Mouse (Mus musculus) stomach, postnatal 0 days (tissue): ENCODE measurements around the gene Cep170b. TPM values are rescaled to one million over a fixed set of nuclear protein-coding genes. Genes with fewer than 3 reads are reported as not detected.

Source experiments
- ATAC-seq: fragments of 200-750 bp; cut with Nextera tagmentation; 2 replicates; pipeline ENCODE4 v1.8.0; 2017; ENCODE audit not compliant: low FRiP score, low TSS enrichment
- DNase-seq: peaks from one replicate; pipeline ENCODE4 v3.0.0-alpha.2; 2016; ENCODE audit warnings: low spot score
- H3K27ac ChIP-seq: fragments of 300-500 bp; sonication (generic); replicated peaks from 2 replicates; pipeline ENCODE4 v1.5.1; 2014; ENCODE audit warnings: mild to moderate bottlenecking, control low read depth
- H3K27me3 ChIP-seq: fragments of 300-500 bp; sonication (generic); 2 replicates; pipeline ENCODE4 v1.6.1; 2014; ENCODE audit warnings: low read length; ENCODE audit not compliant: control insufficient read depth, insufficient read depth
- H3K36me3 ChIP-seq: fragments of 300-500 bp; sonication (generic); 2 replicates; pipeline ENCODE4 v1.6.1; 2014; ENCODE audit warnings: low read length, mixed read lengths; ENCODE audit not compliant: control insufficient read depth, insufficient read depth
- H3K4me1 ChIP-seq: fragments of 300-500 bp; sonication (generic); replicated peaks from 2 replicates; pipeline ENCODE4 v1.6.1; 2014; ENCODE audit warnings: antibody characterized with exemption; ENCODE audit not compliant: control insufficient read depth, insufficient read depth
- H3K4me2 ChIP-seq: fragments of 300-500 bp; sonication (generic); replicated peaks from 2 replicates; pipeline ENCODE4 v1.6.1; 2014; ENCODE audit warnings: low read depth, mild to moderate bottlenecking, control low read depth, moderate library complexity
- H3K4me3 ChIP-seq: fragments of 300-500 bp; sonication (generic); 2 replicates; pipeline ENCODE4 v1.5.1; 2014; ENCODE audit warnings: low read depth, low read length, control low read depth
- H3K9ac ChIP-seq: fragments of 300-500 bp; sonication (generic); 2 replicates; pipeline ENCODE4 v1.6.1; 2014; ENCODE audit warnings: mild to moderate bottlenecking, low read length, control low read depth, mixed read lengths
- H3K9me3 ChIP-seq: fragments of 300-500 bp; sonication (generic); 2 replicates; pipeline ENCODE4 v1.6.1; 2016; ENCODE audit warnings: low read length; ENCODE audit not compliant: control insufficient read depth
- CTCF ChIP-seq: IDR thresholded peaks from 2 replicates; pipeline ENCODE4 v1.5.1; 2016; ENCODE audit warnings: antibody characterized with exemption, low read depth, mild to moderate bottlenecking, moderate library complexity
- EP300 ChIP-seq: optimal IDR thresholded peaks from 2 replicates; pipeline ENCODE3; 2016; ENCODE audit warnings: antibody characterized with exemption
- WGBS: fragments of 180-500 bp; shearing (Covaris S2); extraction: QIAGEN DNeasy Blood & Tissue Kit; methylation state at CpG from one replicate; pipeline ENCODE4 v1.1.7; 2014; 5-methylcytosine and 5-hydroxymethylcytosine counted together
- polyA plus RNA-seq: library from polyadenylated mRNA; unstranded; fragments of >200 nt; fragmentation: Nextera tagmentation; extraction: Ambion mirVana; gene quantifications from 2 replicates; pipeline ENCODE4 v1.2.1, GENCODE M21; 2015

Cep170b gene
- polyA plus RNA-seq, 1 experiment from 2014 or later, result 20.7 TPM

DNA sequence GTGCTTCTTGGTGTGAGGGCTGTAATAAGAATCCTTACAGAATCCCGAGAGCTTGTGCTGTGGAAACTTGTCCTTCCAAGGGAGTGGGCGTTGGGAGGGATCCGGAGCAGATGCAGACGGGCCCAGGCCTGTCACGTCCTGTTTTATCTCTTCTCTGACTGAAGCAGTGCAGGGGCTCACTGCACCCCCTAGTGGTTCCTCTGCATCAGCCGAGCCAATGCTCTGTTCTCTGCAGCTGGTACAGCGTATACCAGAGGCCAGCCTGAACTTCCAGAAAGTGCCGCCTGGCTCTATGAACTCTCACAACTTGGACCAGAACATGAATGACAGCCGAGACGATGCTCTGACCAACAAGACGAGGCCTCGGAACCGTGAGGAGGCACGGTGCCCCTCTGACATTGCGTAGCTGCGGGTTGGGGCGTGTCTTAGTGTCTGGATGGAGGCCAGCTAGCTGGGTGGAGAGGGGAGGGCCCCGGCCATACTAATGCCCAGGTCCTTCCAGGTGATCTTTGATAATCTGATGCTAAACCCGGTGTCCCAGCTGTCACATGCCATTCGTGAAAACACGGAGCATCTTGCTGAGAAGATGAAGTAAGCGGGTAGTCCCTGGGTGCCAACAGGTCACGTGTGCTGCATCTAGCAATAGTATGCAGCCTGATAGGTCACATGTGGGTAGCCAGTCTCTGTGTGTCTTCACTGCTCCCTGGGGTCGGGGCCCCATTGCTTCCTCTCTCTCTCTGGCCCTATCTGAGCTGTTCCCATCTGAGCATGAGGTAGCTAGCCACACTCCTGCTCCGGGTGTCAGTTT is 23.1 kb downstream of the Cep170b start:
- Histone ChIP-seq H3K9me3 (no peaks in the 10 kb centered on the region), H3K4me3 (no peak overlapping the region), H3K4me2 (no peak overlapping the region), H3K27me3 (no peaks in the 10 kb centered on the region), H3K27ac (peak overlapping the region; percentile 79), H3K36me3 (peaks cover 18% of the 10 kb centered on the region; the same call in 1 of the 2 replicates), H3K9ac (peak overlapping the region; percentile 19; the same call in 1 of the 2 replicates), H3K4me1 (no peaks in the 10 kb centered on the region; the same call in 1 of the 2 replicates)
- ATAC-seq (peak; percentile 80), DNase-seq (peak; percentile 83)
- no peak for TF ChIP-seq EP300
- peak; percentile 96 for TF ChIP-seq CTCF
- 33% methylated on average over 25 of the region's 25 CpGs for WGBS

DNA sequence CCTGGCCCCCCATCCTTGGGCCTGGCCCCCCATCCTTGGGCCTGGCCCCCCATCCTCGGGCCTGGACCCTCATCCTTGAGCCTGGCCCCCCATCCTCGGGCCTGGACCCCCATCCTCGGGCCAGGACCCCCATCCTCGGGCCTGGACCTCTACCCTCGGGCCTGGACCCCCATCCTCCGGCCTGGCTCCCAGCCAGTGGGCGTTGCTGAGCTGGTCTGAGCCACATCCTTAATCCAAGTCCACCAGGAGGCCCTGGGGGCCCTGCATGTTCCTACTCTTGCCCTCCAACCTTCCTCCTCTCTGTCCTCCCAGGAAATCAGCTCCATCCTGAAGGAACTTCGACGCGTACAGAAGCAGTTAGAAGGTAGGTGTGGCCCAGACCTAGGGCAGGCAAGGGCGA is 24.0 kb downstream of the Cep170b start:
- Histone ChIP-seq H3K9me3 (no peaks in the 10 kb centered on the region), H3K4me2 (no peak overlapping the region), H3K9ac (no peak overlapping the region), H3K4me1 (no peaks in the 10 kb centered on the region; the same call in 1 of the 2 replicates), H3K4me3 (no peak overlapping the region), H3K36me3 (peaks cover 10% of the 10 kb centered on the region; the same call in 1 of the 2 replicates), H3K27me3 (no peaks in the 10 kb centered on the region), H3K27ac (no peak overlapping the region)
- DNase-seq, result no peak
- 81% methylated on average over 11 of the region's 11 CpGs for WGBS
- TF ChIP-seq CTCF, result no peak
- TF ChIP-seq EP300, result no peak
- no peak for ATAC-seq

DNA sequence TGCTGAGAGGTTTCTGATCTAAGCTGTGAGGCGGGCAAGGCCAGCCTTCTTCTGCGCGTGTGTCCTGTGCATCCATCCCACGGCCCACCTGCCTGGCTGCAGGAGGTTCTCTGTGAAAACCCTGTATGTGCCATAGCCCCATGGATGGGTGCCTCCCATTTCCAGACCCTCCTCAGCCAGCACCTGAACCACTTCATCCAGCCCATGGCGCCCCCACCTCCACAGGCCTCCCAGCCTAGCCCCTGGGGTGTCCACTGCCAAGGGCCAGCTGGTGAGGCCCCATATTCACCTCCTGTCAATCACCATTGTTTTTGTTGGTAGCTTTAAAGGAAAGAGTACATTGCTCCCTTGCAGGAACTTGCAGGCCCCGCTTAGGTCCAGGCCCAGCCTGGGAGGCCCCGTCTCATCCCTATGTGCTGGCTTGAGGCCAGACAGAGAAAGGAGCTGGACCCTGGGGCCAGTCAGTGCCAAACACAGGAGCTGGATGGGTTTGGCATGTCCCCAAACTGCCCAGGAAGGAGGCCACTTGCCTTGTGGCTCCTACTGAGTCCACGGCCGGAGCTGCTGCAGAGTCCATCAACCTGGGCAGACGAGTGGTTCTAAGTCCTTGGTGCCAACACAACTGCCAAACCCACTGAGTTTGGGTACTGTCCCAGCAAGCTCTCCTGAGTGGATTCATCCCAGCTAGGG is 24.8 kb downstream of the Cep170b start:
- Histone ChIP-seq H3K4me1 (no peaks in the 10 kb centered on the region; the same call in 1 of the 2 replicates), H3K27me3 (no peaks in the 10 kb centered on the region), H3K9ac (no peak overlapping the region), H3K27ac (no peak overlapping the region), H3K4me3 (no peak overlapping the region), H3K4me2 (no peak overlapping the region), H3K36me3 (peaks cover 7% of the 10 kb centered on the region; the same call in 1 of the 2 replicates), H3K9me3 (no peaks in the 10 kb centered on the region)
- no peak for TF ChIP-seq CTCF
- TF ChIP-seq EP300, result no peak
- 84% methylated on average over 10 of the region's 10 CpGs for WGBS
- no peak for ATAC-seq
- DNase-seq, result no peak

DNA sequence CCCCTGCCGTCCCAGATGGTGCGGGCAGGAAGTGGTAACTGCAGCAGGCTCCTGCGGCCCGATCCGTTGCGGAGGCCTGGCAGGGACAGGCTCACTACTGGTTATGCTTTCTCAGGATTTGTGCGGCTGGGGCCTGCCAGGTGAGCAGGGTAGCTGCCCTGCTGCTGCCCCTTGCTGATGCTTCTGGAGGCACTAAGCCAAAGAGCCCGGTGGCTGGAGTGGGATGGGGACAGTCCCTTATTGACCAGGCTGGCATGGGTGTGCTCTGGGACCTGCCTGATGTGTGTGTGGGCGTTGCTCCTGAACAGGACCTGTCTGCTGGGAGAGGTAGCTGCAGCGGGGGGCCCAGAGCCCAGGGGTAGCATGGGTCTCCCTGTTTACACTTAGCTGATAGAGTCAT is 25.5 kb downstream of the Cep170b start:
- no peak overlapping the region for H3K4me3 ChIP-seq
- no peaks in the 10 kb centered on the region for H3K9me3 ChIP-seq
- ATAC-seq (no peak), DNase-seq (no peak)
- H3K36me3 ChIP-seq, result peaks cover 7% of the 10 kb centered on the region; the same call in 1 of the 2 replicates
- no peak for TF ChIP-seq EP300
- no peak for TF ChIP-seq CTCF
- no peak overlapping the region for H3K4me2 ChIP-seq
- H3K4me1 ChIP-seq, result no peaks in the 10 kb centered on the region; the same call in 1 of the 2 replicates
- no peak overlapping the region for H3K27ac ChIP-seq
- 79% methylated on average over 10 of the region's 10 CpGs for WGBS
- H3K27me3 ChIP-seq, result no peaks in the 10 kb centered on the region
- H3K9ac ChIP-seq, result no peak overlapping the region

DNA sequence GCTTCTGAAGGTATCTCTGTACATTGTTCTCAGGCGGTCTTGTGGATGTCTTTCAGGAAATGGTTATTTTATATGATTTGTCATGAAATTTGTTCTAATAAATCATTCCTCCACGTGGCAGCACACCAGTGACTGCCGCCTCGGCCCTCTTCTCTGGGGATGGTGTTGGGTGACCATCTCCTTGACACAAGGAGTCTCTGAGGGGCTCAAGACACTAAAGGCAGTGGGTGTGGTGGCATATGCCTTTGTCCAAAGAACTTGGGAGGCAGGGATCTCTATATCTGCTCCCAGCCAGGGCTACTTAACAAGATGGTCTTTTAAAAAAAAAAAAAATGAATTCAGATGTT is 26.2 kb downstream of the Cep170b start:
- 75% methylated on average over 4 of the region's 4 CpGs for WGBS
- ATAC-seq (no peak), DNase-seq (no peak)
- Histone ChIP-seq H3K4me3 (no peak overlapping the region), H3K27me3 (no peaks in the 10 kb centered on the region), H3K36me3 (peaks cover 7% of the 10 kb centered on the region; the same call in 1 of the 2 replicates), H3K4me2 (no peak overlapping the region), H3K27ac (no peak overlapping the region), H3K9ac (no peak overlapping the region), H3K4me1 (no peaks in the 10 kb centered on the region; the same call in 1 of the 2 replicates), H3K9me3 (no peaks in the 10 kb centered on the region)
- TF ChIP-seq EP300 (no peak), CTCF (no peak)
